Mouse (Mus musculus) skeletal muscle tissue, adult 2 months (tissue): ENCODE measurements around the gene Fam187b.

Source experiments
- DNase-seq: peaks from one replicate; pipeline ENCODE4 v3.0.0-alpha.2; 2012; ENCODE audit warnings: low read depth, low spot score

Gene Fam187b

GRCm38 (mm10) chr7:30958109-30958865 lies 15.3 kb upstream of the Fam187b start:
- DNase-seq, result no peak

GRCm38 (mm10) chr7:30958866-30959487 lies 14.6 kb upstream of the Fam187b start:
- DNase-seq, result no peak

- no peak for DNase-seq
These were observed 13.7 kb upstream of the Fam187b start for GRCm38 (mm10) chr7:30959786-30960349.

GRCm38 (mm10) chr7:30962862-30963261 lies 10.7 kb upstream of the Fam187b start:
- DNase-seq, result no peak

- no peak for DNase-seq
These were observed 9.2 kb upstream of the Fam187b start for GRCm38 (mm10) chr7:30964366-30964765.

GRCm38 (mm10) chr7:30965677-30966076 lies 7.9 kb upstream of the Fam187b start:
- DNase-seq, result no peak

GRCm38 (mm10) chr7:30966657-30967056 lies 6.9 kb upstream of the Fam187b start:
- DNase-seq, result no peak

GRCm38 (mm10) chr7:30968611-30969010 lies 5.0 kb upstream of the Fam187b start:
- DNase-seq, result no peak

GRCm38 (mm10) chr7:30969174-30969573 lies 4.4 kb upstream of the Fam187b start:
- no peak for DNase-seq

- DNase-seq, result no peak
These were observed 1.7 kb upstream of the Fam187b start for GRCm38 (mm10) chr7:30971901-30972300.

- DNase-seq, result no peak
These were observed 952 bp upstream of the Fam187b start for GRCm38 (mm10) chr7:30972426-30973250.

- no peak for DNase-seq
These were observed 414 bp upstream of the Fam187b start, which contains the start of gene Lsr for GRCm38 (mm10) chr7:30973251-30973500. Gene Lsr (minus strand): TSS chr7:30973464.

GRCm38 (mm10) chr7:30981703-30982102 lies 8.1 kb downstream of the Fam187b start:
- DNase-seq, result no peak

- no peak for DNase-seq
These were observed 11.8 kb downstream of the Fam187b start for GRCm38 (mm10) chr7:30985357-30985756.

- no peak for DNase-seq
These were observed 15.1 kb downstream of the Fam187b start for GRCm38 (mm10) chr7:30988519-30989162.

- DNase-seq, result no peak
These were observed 18.6 kb downstream of the Fam187b start for GRCm38 (mm10) chr7:30992148-30992547.

GRCm38 (mm10) chr7:30993986-30994385 lies 20.4 kb downstream of the Fam187b start:
- no peak for DNase-seq

- no peak for DNase-seq
These were observed 22.9 kb downstream of the Fam187b start for GRCm38 (mm10) chr7:30996491-30996890.

- peak; percentile 82 for DNase-seq
These were observed 27.0 kb downstream of the Fam187b start for GRCm38 (mm10) chr7:31000505-31001020.

GRCm38 (mm10) chr7:31002650-31003049 lies 29.1 kb downstream of the Fam187b start:
- peak; percentile 56 for DNase-seq

- DNase-seq, result no peak
These were observed 34.2 kb downstream of the Fam187b start for GRCm38 (mm10) chr7:31007775-31008174.
